Mouse (Mus musculus) midbrain, embryonic 10.5 days (tissue): ENCODE data around the gene Efna1. TPM values are rescaled to one million over a fixed set of nuclear protein-coding genes. Genes with fewer than 3 reads are reported as not detected.

Experiments used
- DNase-seq: peaks from one replicate; pipeline ENCODE4 v3.0.0-alpha.2; 2017; ENCODE audit warnings: low spot score
- H3K27ac ChIP-seq: fragments of 300-500 bp; sonication (generic); replicated peaks from 2 replicates; pipeline ENCODE4 v1.5.1; 2016; ENCODE audit warnings: mild to moderate bottlenecking
- H3K27me3 ChIP-seq: fragments of 300-500 bp; sonication (generic); 2 replicates; pipeline ENCODE4 v1.6.1; 2016; ENCODE audit warnings: low read depth, mild to moderate bottlenecking; ENCODE audit not compliant: poor library complexity, severe bottlenecking
- H3K36me3 ChIP-seq: fragments of 300-500 bp; sonication (generic); 2 replicates; pipeline ENCODE4 v1.6.1; 2016; ENCODE audit warnings: mild to moderate bottlenecking, moderate library complexity
- H3K4me1 ChIP-seq: fragments of 300-500 bp; sonication (generic); 2 replicates; pipeline ENCODE4 v1.6.1; 2016
- H3K4me3 ChIP-seq: fragments of 300-500 bp; sonication (generic); 2 replicates; pipeline ENCODE4 v1.5.1; 2016; ENCODE audit warnings: mild to moderate bottlenecking, moderate library complexity
- H3K9me3 ChIP-seq: fragments of 300-500 bp; sonication (generic); replicated peaks from 2 replicates; pipeline ENCODE4 v1.6.1; 2016; ENCODE audit warnings: mild to moderate bottlenecking
- WGBS: fragments of 180-500 bp; shearing (Covaris S2); methylation state at CpG from one replicate; pipeline ENCODE4 v1.1.7; 2016; 5-methylcytosine and 5-hydroxymethylcytosine counted together
- polyA plus RNA-seq: library from polyadenylated mRNA; unstranded; fragments of >200 nt; fragmentation: Nextera tagmentation; extraction: Ambion mirVana; gene quantifications from 2 replicates; pipeline ENCODE4 v1.2.1, GENCODE M21; 2016

Efna1 gene
- polyA plus RNA-seq, 1 experiment from 2014 or later, result 11.8 TPM

GRCm38 (mm10) chr3:89282291-89282643 lies 1.3 kb upstream of the Efna1 start:
- no peaks in the 10 kb centered on the region for H3K9me3 ChIP-seq
- no peaks in the 10 kb centered on the region for H3K36me3 ChIP-seq
- peak overlapping the region; percentile 70 for H3K27ac ChIP-seq
- peaks cover 58% of the 10 kb centered on the region for H3K27me3 ChIP-seq
- no peak overlapping the region for H3K4me3 ChIP-seq
- H3K4me1 ChIP-seq, result peaks cover 43% of the 10 kb centered on the region
- WGBS, result 28% methylated on average over 4 of the region's 4 CpGs
- DNase-seq, result no peak

DNA sequence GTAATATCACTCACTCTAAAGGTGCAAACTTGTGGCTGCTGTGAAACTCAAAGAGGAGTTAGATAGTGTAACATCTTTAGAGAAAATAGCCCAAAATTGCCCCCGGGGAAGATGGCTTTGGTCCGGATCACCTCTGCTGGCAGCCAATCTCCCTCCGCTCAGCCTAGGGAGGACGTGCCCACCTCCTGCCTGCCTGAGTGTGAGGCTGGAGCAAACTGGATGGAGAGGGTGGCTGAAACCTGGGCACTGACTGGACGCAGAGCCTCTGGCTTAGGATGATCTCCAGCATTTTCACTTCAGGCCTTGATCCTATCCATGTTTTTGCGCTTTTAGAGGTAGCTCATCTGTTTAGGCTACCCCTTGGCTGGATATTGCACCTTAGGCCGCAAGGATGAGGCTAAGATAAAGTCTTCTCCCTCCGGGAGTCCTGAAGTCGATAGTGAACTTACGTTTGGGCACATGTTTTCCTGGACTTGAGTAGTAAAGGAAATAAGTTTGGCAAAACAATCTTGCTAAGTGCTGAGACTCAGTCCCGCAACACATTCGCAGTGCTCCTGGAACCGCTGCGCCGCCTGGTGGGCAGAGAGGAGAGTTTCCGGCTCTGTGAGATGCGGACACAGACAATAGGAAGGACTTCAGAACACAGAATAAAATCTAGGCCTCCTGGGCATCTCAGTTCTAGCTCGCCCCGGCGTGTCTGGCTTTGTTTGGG lies 793 bp upstream of the Efna1 start:
- no peaks in the 10 kb centered on the region for H3K36me3 ChIP-seq
- no peaks in the 10 kb centered on the region for H3K9me3 ChIP-seq
- H3K27me3 ChIP-seq, result peaks cover 63% of the 10 kb centered on the region
- peaks cover 46% of the 10 kb centered on the region for H3K4me1 ChIP-seq
- DNase-seq, result peak; percentile 86
- 10% methylated on average over 20 of the region's 20 CpGs for WGBS
- H3K27ac ChIP-seq, result peak overlapping the region; percentile 70
- peak overlapping the region; percentile 61 for H3K4me3 ChIP-seq

DNA sequence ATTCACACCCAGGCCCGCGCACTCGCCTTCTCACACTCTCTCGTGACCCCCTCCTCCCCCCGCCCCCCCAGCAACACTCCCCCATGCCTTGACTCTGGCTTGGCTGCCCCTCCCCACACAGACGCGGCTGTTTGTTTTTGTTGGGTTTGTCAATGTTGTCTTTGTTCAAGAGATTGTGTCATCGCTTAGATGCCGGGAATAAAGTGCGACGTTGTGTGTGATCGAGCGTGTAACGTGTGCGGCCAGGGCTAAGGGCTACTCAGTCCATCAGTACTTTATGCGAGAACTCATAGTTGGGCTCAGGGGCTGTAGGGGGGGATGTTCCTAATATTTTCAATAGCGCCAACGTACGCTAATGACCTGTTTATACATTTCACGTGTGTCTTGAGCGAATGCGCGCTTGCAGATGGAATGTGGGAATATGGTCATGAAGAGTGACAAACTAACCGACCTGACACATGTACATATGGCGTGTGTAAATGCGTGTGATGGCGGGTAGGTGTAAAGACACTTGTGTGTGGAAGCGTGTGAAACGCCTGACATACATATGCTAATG lies 814 bp downstream of the Efna1 start:
- Histone ChIP-seq H3K27me3 (peaks cover 76% of the 10 kb centered on the region), H3K36me3 (no peaks in the 10 kb centered on the region), H3K4me3 (peak overlapping the region; percentile 61), H3K4me1 (peaks cover 46% of the 10 kb centered on the region), H3K27ac (peak overlapping the region; percentile 74), H3K9me3 (no peaks in the 10 kb centered on the region)
- WGBS, result under 1% methylated on average over 29 of the region's 29 CpGs
- peak; percentile 34 for DNase-seq

GRCm38 (mm10) chr3:89279153-89279890 lies 1.6 kb downstream of the Efna1 start:
- Histone ChIP-seq H3K27me3 (peaks cover 72% of the 10 kb centered on the region), H3K27ac (peak overlapping the region; percentile 74), H3K9me3 (no peaks in the 10 kb centered on the region), H3K4me3 (peak overlapping the region; percentile 61), H3K4me1 (peaks cover 46% of the 10 kb centered on the region), H3K36me3 (no peaks in the 10 kb centered on the region)
- DNase-seq, result peak; percentile 76
- 2% methylated on average over 35 of the region's 35 CpGs for WGBS

DNA sequence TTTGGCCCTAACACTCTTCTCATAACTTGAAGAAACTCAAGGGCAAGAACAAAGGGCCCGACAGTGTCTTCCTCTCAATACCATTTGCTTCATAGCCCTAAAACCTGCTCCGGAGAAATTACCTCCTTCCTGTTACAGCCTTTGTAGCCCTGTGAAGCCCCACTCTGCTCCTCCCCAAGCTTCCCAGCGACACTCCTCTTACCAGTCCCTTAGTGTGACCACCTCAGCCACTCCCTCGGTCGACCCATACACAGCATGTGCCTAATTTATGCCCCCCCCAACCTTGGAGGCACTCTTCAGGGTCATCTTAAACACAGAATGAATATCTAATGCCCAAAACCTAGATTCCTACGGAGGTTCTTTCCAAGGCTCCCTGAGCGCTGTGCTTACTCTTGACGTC lies 2.3 kb downstream of the Efna1 start:
- Histone ChIP-seq H3K27ac (no peak overlapping the region), H3K4me3 (peak overlapping the region; percentile 61), H3K4me1 (peaks cover 46% of the 10 kb centered on the region), H3K36me3 (no peaks in the 10 kb centered on the region), H3K9me3 (no peaks in the 10 kb centered on the region), H3K27me3 (peaks cover 72% of the 10 kb centered on the region)
- DNase-seq, result no peak
- 23% methylated on average over 8 of the region's 8 CpGs for WGBS

DNA sequence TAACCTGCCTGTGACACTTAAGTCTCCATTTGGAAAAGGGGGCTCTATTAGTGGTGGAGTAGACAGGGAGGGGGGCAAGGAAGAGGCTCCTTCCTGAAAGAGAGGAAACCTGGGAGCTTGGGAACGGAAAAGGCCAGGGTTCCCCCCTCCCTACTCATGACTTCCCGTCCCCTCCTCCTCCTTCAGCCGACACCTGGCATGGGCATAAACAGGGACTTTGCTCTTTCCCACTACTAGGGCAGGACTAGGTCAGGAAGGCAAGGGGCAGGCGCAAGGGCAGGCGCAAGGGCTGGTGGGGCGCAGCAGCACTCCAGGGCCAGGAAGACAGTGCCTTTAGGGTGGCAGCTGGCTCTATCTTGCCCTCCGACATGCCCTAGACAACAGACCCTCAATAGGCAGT lies 2.8 kb downstream of the Efna1 start:
- WGBS, result 61% methylated on average over 7 of the region's 7 CpGs
- Histone ChIP-seq H3K4me1 (peaks cover 46% of the 10 kb centered on the region), H3K36me3 (no peaks in the 10 kb centered on the region), H3K27me3 (peaks cover 72% of the 10 kb centered on the region), H3K9me3 (no peaks in the 10 kb centered on the region), H3K27ac (no peak overlapping the region), H3K4me3 (0 out of 2 replicates have a peak overlapping the region, but pooled peaks have one; percentile 5)
- DNase-seq, result no peak

- peak overlapping the region; percentile 25; the same call in 1 of the 2 replicates for H3K27ac ChIP-seq
These were observed 3.5 kb downstream of the Efna1 start for GRCm38 (mm10) chr3:89277281-89278021.

GRCm38 (mm10) chr3:89276061-89276460 lies 4.9 kb downstream of the Efna1 start:
- no peak for DNase-seq
- Histone ChIP-seq H3K36me3 (no peaks in the 10 kb centered on the region), H3K9me3 (no peaks in the 10 kb centered on the region), H3K27ac (no peak overlapping the region), H3K27me3 (peaks cover 73% of the 10 kb centered on the region), H3K4me3 (no peak overlapping the region), H3K4me1 (peaks cover 33% of the 10 kb centered on the region)
- WGBS, result 90% methylated on average over 13 of the region's 13 CpGs

More at GRCm38 (mm10) chr3:89277281-89278021, 3.5 kb downstream of the Efna1 start:
- Histone ChIP-seq H3K4me3 (peak overlapping the region; percentile 22), H3K9me3 (no peaks in the 10 kb centered on the region), H3K27me3 (peaks cover 72% of the 10 kb centered on the region), H3K36me3 (no peaks in the 10 kb centered on the region), H3K4me1 (peaks cover 46% of the 10 kb centered on the region)
- WGBS, result 57% methylated on average over 14 of the region's 14 CpGs
- DNase-seq, result no peak

DNA sequence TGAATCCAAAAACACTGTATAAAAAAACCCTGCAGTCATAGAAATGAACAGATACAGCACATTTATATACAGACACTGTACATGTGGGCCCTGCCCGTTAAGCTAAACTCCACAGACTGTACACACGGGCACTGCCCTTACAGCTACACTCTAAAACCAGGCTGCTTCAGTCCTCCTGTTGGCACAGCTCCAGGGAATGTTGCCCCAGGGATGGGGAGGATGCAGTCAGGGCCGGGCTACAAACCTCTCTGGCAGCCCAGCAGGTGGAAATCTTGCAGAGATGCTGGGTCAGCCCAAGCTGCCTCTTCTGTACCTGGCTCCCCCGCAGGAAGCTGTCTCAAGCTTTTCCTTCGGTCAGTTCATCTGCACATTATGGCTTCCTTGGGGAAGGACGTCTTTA lies 9.2 kb downstream of the Efna1 start:
- WGBS, result 77% methylated on average over 6 of the region's 6 CpGs
- H3K36me3 ChIP-seq, result peaks cover 5% of the 10 kb centered on the region; the same call in 1 of the 2 replicates
- peaks cover 54% of the 10 kb centered on the region for H3K27me3 ChIP-seq
- H3K4me1 ChIP-seq, result peaks cover 39% of the 10 kb centered on the region
- DNase-seq, result no peak
- H3K27ac ChIP-seq, result no peak overlapping the region; the same call in 1 of the 2 replicates
- H3K9me3 ChIP-seq, result no peaks in the 10 kb centered on the region
- no peak overlapping the region for H3K4me3 ChIP-seq

GRCm38 (mm10) chr3:89270891-89271290 lies 10.1 kb downstream of the Efna1 start:
- H3K27ac ChIP-seq, result peak overlapping the region; percentile 86
- H3K4me1 ChIP-seq, result peaks cover 44% of the 10 kb centered on the region
- H3K9me3 ChIP-seq, result no peaks in the 10 kb centered on the region
- H3K27me3 ChIP-seq, result peaks cover 46% of the 10 kb centered on the region
- H3K4me3 ChIP-seq, result peak overlapping the region; percentile 66
- peaks cover 5% of the 10 kb centered on the region; the same call in 1 of the 2 replicates for H3K36me3 ChIP-seq
- DNase-seq, result no peak
- WGBS, result 72% methylated on average over 6 of the region's 6 CpGs

GRCm38 (mm10) chr3:89270051-89270755 lies 10.7 kb downstream of the Efna1 start, which contains the start of gene Slc50a1:
Gene Slc50a1 (minus strand): TSS chr3:89270570.
- WGBS, result 6% methylated on average over 39 of the region's 39 CpGs
- peak within 1 kb of the TSS; percentile 86 for H3K27ac ChIP-seq
- no peaks in the 10 kb centered on the region for H3K9me3 ChIP-seq
- H3K36me3 ChIP-seq, result peaks cover 5% of the 10 kb centered on the region; the same call in 1 of the 2 replicates
- H3K27me3 ChIP-seq, result peaks cover 42% of the 10 kb centered on the region
- H3K4me3 ChIP-seq, result peak within 1 kb of the TSS; percentile 66
- DNase-seq, result peak; percentile 78
- H3K4me1 ChIP-seq, result peaks cover 45% of the 10 kb centered on the region

DNA sequence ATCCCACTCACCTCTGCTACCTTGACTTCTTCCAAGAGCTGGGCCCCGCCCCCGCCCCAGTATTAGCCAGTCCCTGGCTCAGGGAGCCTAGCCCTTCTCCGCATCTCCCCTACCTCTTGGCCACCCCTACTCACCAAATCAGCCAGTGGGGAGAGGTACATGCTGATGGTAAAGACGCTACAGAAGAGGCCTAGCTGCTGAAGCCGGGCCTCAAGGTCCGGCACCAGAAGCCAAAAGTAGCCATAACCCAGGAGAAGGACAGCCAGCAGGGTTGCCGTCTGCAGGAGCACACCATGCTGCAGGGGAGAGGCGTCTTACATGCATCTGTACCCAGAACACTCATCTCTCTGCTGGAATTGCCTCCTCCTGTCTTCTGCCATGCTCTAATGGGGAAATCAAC lies 12.0 kb downstream of the Efna1 start:
- Histone ChIP-seq H3K36me3 (peaks cover 5% of the 10 kb centered on the region; the same call in 1 of the 2 replicates), H3K9me3 (no peaks in the 10 kb centered on the region), H3K27me3 (peaks cover 42% of the 10 kb centered on the region), H3K27ac (no peak overlapping the region), H3K4me1 (peaks cover 45% of the 10 kb centered on the region), H3K4me3 (peak overlapping the region; percentile 23; the same call in 1 of the 2 replicates)
- 51% methylated on average over 8 of the region's 8 CpGs for WGBS
- no peak for DNase-seq
